Mouse (Mus musculus): ENCODE data around the gene Gm6351. TPM values are rescaled to one million over a fixed set of nuclear protein-coding genes. Genes with fewer than 3 reads are reported as not detected.
"Not testable (repeated sequence)": the region's sequence is repeated elsewhere in the genome, so short reads cannot be mapped to it uniquely, and the experiment has no call there.

Gene Gm6351
- polyA plus RNA-seq (2012; rRNA removed) = not detected in 2 replicates

DNA sequence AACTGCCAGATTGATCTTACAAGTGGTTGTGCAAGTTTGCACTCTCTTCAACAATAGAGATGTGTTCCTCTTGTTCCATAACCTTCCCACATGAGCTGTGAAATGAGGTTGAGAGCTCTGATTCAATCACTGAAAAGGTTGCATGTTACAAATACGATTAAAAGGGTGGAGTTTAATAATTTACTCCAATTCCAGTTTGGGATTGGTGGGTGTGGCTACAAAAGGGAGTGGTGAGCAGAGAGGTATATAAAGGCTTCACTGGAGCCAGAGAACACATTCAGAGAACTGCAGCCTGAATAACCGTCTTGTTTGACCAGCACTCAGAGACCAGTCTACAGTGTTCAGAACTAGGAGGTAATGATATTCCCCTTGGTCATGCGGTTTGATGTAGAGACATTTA lies at the start of gene Gm6351:
Gene Gm6351 (plus strand): TSS at position 301 of the 400 bp plus-strand sequence.
- DNase-seq (ENCODE audit: low spot score) = not testable (repeated sequence)

GRCm38 (mm10) chr5:94070445-94070844 lies 5.7 kb upstream of the Gm6351 start, which contains the start of gene BC061212:
TSS of gene BC061212 (minus strand) at chr5:94070545.
- DNase-seq (ENCODE audit: low spot score) = not testable (repeated sequence)

Other genes starting within 250 kb of the Gm6351 start
- not detected in 2 replicates for gene Gm7792, start 232.6 kb upstream of the Gm6351 start, polyA plus RNA-seq (2012; rRNA removed)
- not detected in 2 replicates for gene Gm16429, start 147.3 kb upstream of the Gm6351 start, polyA plus RNA-seq (2012; rRNA removed)
- gene BC061212, start 5.8 kb upstream of the Gm6351 start, polyA plus RNA-seq (2012; rRNA removed) = not detected in 2 replicates
- gene Gm3106, start 141.6 kb downstream of the Gm6351 start, polyA plus RNA-seq (2012; rRNA removed) = not detected in 2 replicates
- not detected in 2 replicates for gene A430089I19Rik, start 230.4 kb downstream of the Gm6351 start, polyA plus RNA-seq (2012; rRNA removed)
- gene Gm6502, start 238.1 kb downstream of the Gm6351 start, polyA plus RNA-seq (2012; rRNA removed) = not detected in 2 replicates